Mouse (Mus musculus): ENCODE data around the gene Prpf19. TPM values are rescaled to one million over a fixed set of nuclear protein-coding genes. Genes with fewer than 3 reads are reported as not detected.

Gene Prpf19
- total RNA-seq (2021): 100 to 1,000 TPM; 195 to 208 TPM
- long read RNA-seq, experiment 1, full-length matches to known transcripts: 6 of 9 reads
- long read RNA-seq, experiment 1, partial matches to known transcripts: 3 of 9 reads
- long read RNA-seq, experiment 1, other reads (novel, unspliced or antisense): 0 of 9 reads
- long read RNA-seq, experiment 2, full-length matches to known transcripts: 3 of 8 reads
- long read RNA-seq, experiment 2, partial matches to known transcripts: 3 of 8 reads
- long read RNA-seq, experiment 2, other reads (novel, unspliced or antisense): 2 of 8 reads

DNA sequence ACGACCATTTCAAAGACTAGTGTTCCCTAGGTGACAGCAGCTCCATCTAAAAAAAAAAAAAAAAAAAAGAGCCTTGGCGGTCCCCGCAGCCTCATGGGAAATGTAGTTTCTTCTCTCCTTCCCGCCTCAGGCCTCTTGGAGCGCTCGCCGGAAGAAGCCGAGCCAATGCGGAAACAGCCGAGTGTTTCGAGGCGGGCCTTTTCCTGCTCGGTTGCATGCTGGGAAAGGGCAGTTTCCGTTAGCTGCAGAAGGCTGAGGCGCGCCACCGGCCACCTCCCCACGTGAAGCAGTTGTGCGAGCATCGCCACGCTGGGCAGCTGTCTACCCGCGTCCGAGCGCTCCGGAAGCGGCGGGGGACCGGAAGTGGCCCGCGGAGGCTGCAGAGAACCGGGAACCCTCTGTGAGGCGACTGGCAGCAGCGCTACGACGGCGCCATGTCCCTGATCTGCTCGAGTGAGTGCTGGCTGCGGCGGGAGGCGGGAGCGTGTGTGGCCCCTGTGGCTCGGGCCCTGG, at the start of gene Prpf19:
TSS of gene Prpf19 (plus strand) at position 216 of the 513 bp plus-strand sequence.
- intact Hi-C loops (cut with DNase I): loop anchor here (1.0 kb wide), 2 partner anchors 14 to 26 kb away; partner anchors contain the start of gene Tmem132a
- peak; percentile 19; the same call in 1 of the 2 replicates for TF ChIP-seq CTCF (IDR thresholded peaks at IDR 0.05)
- Histone ChIP-seq H3K27ac (peak within 1 kb of the TSS; percentile 89), H3K4me3 (peak within 1 kb of the TSS; percentile 93)
- DNase-seq (ENCODE audit: extremely low spot score in 1 of 2, low spot score in 2 of 2): peak; percentile 99

GRCm38 (mm10) chr19:10845454-10845853, 49.6 kb upstream of the Prpf19 start:
- DNase-seq (ENCODE audit: extremely low spot score in 1 of 2, low spot score in 2 of 2): no peak
- no peak for TF ChIP-seq CTCF (IDR thresholded peaks at IDR 0.05)
- intact Hi-C loops (cut with DNase I): no loop called here
- no peak overlapping the region for H3K4me3 ChIP-seq
- no peak overlapping the region for H3K27ac ChIP-seq

- H3K4me3 ChIP-seq: no peak overlapping the region
- no peak overlapping the region for H3K27ac ChIP-seq
- intact Hi-C loops (cut with DNase I): no loop called here
- TF ChIP-seq CTCF (IDR thresholded peaks at IDR 0.05): no peak
- DNase-seq (ENCODE audit: extremely low spot score in 1 of 2, low spot score in 2 of 2): no peak
These were observed 48.9 kb upstream of the Prpf19 start for GRCm38 (mm10) chr19:10846150-10846549.

GRCm38 (mm10) chr19:10847311-10848087, 47.5 kb upstream of the Prpf19 start:
- DNase-seq (ENCODE audit: extremely low spot score in 1 of 2, low spot score in 2 of 2): no peak
- no peak overlapping the region for H3K27ac ChIP-seq
- TF ChIP-seq CTCF (IDR thresholded peaks at IDR 0.05): no peak
- no peak overlapping the region for H3K4me3 ChIP-seq
- intact Hi-C loops (cut with DNase I): no loop called here

DNA sequence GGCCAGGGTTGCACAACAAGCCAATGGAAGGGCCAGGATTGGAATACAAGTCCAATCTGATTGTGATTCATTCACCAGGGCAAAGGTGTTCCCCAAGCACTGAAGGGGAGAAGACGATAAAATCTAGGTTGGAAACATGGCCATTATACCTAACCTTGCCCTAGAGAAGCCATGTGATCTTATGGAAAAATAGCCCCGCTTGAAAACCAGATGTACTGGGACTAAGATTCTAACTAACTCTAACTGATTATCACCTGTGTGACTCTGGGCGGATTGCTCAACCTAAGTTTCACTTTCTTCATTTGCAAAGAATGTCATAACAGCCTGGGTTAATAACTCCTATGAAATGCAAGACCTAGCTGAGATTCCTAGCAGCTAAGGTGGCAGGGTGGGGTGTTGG, 39.6 kb upstream of the Prpf19 start:
- Histone ChIP-seq H3K27ac (no peak overlapping the region), H3K4me3 (no peak overlapping the region)
- no peak for DNase-seq (ENCODE audit: extremely low spot score in 1 of 2, low spot score in 2 of 2)
- no peak for TF ChIP-seq CTCF (IDR thresholded peaks at IDR 0.05)
- intact Hi-C loops (cut with DNase I): no loop called here

DNA sequence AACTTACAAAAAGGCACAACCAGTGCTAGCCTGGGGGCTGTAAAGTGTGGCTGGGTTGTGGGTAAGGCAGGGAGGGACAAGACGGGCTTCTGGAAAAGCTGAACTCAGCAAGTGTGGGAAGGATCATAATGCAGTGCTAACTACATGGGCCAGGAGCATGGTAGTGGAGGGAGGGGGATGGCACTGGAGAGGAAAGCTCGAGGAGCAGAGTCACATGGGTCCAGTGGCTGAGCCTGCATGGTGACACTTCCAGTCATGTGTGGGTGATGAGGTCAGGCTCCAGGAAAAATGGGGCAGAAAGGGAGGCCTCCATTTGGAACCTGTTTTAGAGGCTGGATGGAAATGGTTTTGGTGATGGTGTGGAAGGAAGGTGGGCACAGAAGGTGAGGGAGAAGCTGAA, 38.5 kb upstream of the Prpf19 start:
- no peak overlapping the region for H3K4me3 ChIP-seq
- TF ChIP-seq CTCF (IDR thresholded peaks at IDR 0.05): no peak
- no peak for DNase-seq (ENCODE audit: extremely low spot score in 1 of 2, low spot score in 2 of 2)
- no peak overlapping the region for H3K27ac ChIP-seq
- intact Hi-C loops (cut with DNase I): no loop called here

- DNase-seq (ENCODE audit: extremely low spot score in 1 of 2, low spot score in 2 of 2): peak in 1 of 2 experiments; percentile 31
- no peak overlapping the region for H3K27ac ChIP-seq
These were observed 34.9 kb upstream of the Prpf19 start for GRCm38 (mm10) chr19:10860072-10860497.

DNA sequence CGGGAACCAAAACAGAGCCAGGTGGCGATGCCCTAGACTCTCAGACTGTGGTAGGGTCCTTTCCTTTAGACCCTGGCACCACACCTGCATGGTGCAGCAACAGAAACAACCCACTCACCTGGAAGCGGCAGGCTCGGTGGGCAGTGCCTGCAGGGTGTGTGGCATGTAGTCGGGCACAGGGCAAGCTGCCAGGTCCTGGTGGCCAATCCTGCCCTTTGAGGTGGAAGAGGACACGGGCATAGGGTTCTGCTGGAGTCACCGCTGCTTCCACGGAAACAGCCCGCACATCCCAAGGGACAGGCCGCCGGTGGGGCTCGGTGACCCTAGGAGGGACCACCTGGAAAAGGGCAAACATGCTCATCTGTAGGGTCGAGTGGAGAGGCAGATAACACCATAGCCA, 28.7 kb upstream of the Prpf19 start:
- no peak overlapping the region for H3K4me3 ChIP-seq
- no peak for DNase-seq (ENCODE audit: extremely low spot score in 1 of 2, low spot score in 2 of 2)
- no peak overlapping the region for H3K27ac ChIP-seq
- intact Hi-C loops (cut with DNase I): no loop called here
- TF ChIP-seq CTCF (IDR thresholded peaks at IDR 0.05): no peak

More at GRCm38 (mm10) chr19:10860072-10860497, 34.9 kb upstream of the Prpf19 start:
- intact Hi-C loops (cut with DNase I): no loop called here
- no peak overlapping the region for H3K4me3 ChIP-seq
- TF ChIP-seq CTCF (IDR thresholded peaks at IDR 0.05): no peak; the same call in 1 of the 2 replicates

- no peak for TF ChIP-seq CTCF (IDR thresholded peaks at IDR 0.05)
- intact Hi-C loops (cut with DNase I): loop anchor here (2.0 kb wide), 3 partner anchors 59 to 153 kb away; no protein-coding TSS in a partner anchor
- no peak for DNase-seq (ENCODE audit: extremely low spot score in 1 of 2, low spot score in 2 of 2)
These were observed 26.9 kb upstream of the Prpf19 start for GRCm38 (mm10) chr19:10867946-10868622.

DNA sequence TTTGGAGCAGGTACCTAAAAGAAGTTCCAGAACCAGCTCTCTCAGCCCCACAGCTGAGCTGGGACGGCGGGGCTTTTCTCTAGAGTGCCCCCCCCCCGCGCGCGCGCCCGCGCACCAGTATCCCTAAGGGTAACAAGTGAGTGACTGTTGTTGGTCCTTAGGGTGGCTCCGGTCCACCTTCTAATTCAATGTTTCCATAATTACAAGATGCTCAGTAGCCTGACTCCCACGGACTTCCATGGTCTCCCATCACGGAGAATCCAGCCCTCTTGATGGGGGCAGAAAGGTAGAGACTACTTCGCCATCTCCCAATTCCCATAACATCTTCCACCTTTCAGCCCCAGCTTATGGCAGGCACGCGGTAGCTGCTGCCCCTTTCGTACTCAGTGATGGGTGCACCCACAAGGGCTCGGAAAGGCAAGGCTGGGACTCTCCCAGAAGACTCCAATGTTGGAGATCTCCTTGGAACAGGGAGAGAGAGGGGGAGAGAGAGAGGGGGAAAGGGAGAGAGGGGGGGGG, 26.3 kb upstream of the Prpf19 start:
- peak in 1 of 2 experiments; percentile 42 for DNase-seq (ENCODE audit: extremely low spot score in 1 of 2, low spot score in 2 of 2)

More at GRCm38 (mm10) chr19:10867946-10868622, 26.9 kb upstream of the Prpf19 start:
- Histone ChIP-seq H3K27ac (peak overlapping the region; percentile 94), H3K4me3 (peak overlapping the region; percentile 71)

GRCm38 (mm10) chr19:10869241-10869885, 25.7 kb upstream of the Prpf19 start:
- intact Hi-C loops (cut with DNase I): loop anchor here (1.0 to 2.0 kb wide), 4 partner anchors 26 to 155 kb away; partner anchors contain the start of gene Prpf19
- no peak for TF ChIP-seq CTCF (IDR thresholded peaks at IDR 0.05)
- peak; percentile 88 to 89 for DNase-seq (ENCODE audit: extremely low spot score in 1 of 2, low spot score in 2 of 2)
- Histone ChIP-seq H3K27ac (peak overlapping the region; percentile 94), H3K4me3 (peak overlapping the region; percentile 71)

More for the DNA sequence above, 26.3 kb upstream of the Prpf19 start:
- peak overlapping the region; percentile 94 for H3K27ac ChIP-seq
- peak overlapping the region; percentile 71 for H3K4me3 ChIP-seq
- TF ChIP-seq CTCF (IDR thresholded peaks at IDR 0.05): no peak
- intact Hi-C loops (cut with DNase I): loop anchor here (1.0 to 2.0 kb wide), 4 partner anchors 27 to 154 kb away; partner anchors contain the start of gene Prpf19

Data from left cerebral cortex, adult 2 months (tissue).